Mouse (Mus musculus): ENCODE measurements around the gene Xab2.
"Not testable (repeated sequence)": the region's sequence is repeated elsewhere in the genome, so short reads cannot be mapped to it uniquely, and the experiment has no call there.

The Xab2 gene

GRCm38 (mm10) chr8:3609046-3609815 is 11.9 kb downstream of the Xab2 start:
- DNase-seq = peak; percentile 56 to 81

GRCm38 (mm10) chr8:3607822-3608221 is 13.3 kb downstream of the Xab2 start:
- DNase-seq = no peak

- peak; percentile 35 to 66 for DNase-seq
These were observed 14.5 kb downstream of the Xab2 start for GRCm38 (mm10) chr8:3606593-3606992.

- DNase-seq = no peak
These were observed 17.7 kb downstream of the Xab2 start for GRCm38 (mm10) chr8:3603439-3603838.

- peak in 1 of 2 experiments; percentile 50 for DNase-seq
These were observed 20.7 kb downstream of the Xab2 start for GRCm38 (mm10) chr8:3600401-3600800.

- no peak for DNase-seq
These were observed 21.9 kb downstream of the Xab2 start for GRCm38 (mm10) chr8:3599219-3599618.

GRCm38 (mm10) chr8:3598054-3598453 is 23.1 kb downstream of the Xab2 start:
- DNase-seq = no peak

GRCm38 (mm10) chr8:3594466-3594865 is 26.6 kb downstream of the Xab2 start:
- no peak for DNase-seq

GRCm38 (mm10) chr8:3593470-3593869 is 27.6 kb downstream of the Xab2 start:
- DNase-seq = peak; percentile 40 to 61

GRCm38 (mm10) chr8:3588258-3588633 is 32.9 kb downstream of the Xab2 start:
- DNase-seq = no peak

- peak; percentile 86 to 91 for DNase-seq
These were observed 33.5 kb downstream of the Xab2 start for GRCm38 (mm10) chr8:3587391-3588257.

- no peak for DNase-seq
These were observed 34.1 kb downstream of the Xab2 start, which contains the start of gene Camsap3 for GRCm38 (mm10) chr8:3586993-3587390. Camsap3 (plus strand) TSS chr8:3587293.

GRCm38 (mm10) chr8:3586452-3586851 is 34.7 kb downstream of the Xab2 start:
- no peak for DNase-seq

GRCm38 (mm10) chr8:3581961-3582360 is 39.2 kb downstream of the Xab2 start:
- DNase-seq = not testable (repeated sequence)

GRCm38 (mm10) chr8:3579390-3580364 is 41.4 kb downstream of the Xab2 start:
- no peak for DNase-seq

- DNase-seq = no peak
These were observed 44.7 kb downstream of the Xab2 start for GRCm38 (mm10) chr8:3576211-3576960.

- no peak for DNase-seq
These were observed 46.6 kb downstream of the Xab2 start for GRCm38 (mm10) chr8:3574546-3574945.

- no peak for DNase-seq
These were observed 51.3 kb downstream of the Xab2 start for GRCm38 (mm10) chr8:3569784-3570183.

- DNase-seq = no peak
These were observed 52.7 kb downstream of the Xab2 start for GRCm38 (mm10) chr8:3568378-3568777.

GRCm38 (mm10) chr8:3567641-3568371 is 53.3 kb downstream of the Xab2 start, which contains the start of gene C330021F23Rik:
C330021F23Rik (plus strand) TSS chr8:3567990.
- DNase-seq = peak; percentile 52 to 77

Data from kidney, postnatal 25 days (tissue).